Mouse (Mus musculus) stomach, postnatal 0 days (tissue): ENCODE measurements around the gene Pcgf2.

ENCODE experiments used
- CTCF ChIP-seq: IDR thresholded peaks from 2 replicates; pipeline ENCODE4 v1.5.1; 2016; ENCODE audit warnings: antibody characterized with exemption, low read depth, mild to moderate bottlenecking, moderate library complexity
- EP300 ChIP-seq: optimal IDR thresholded peaks from 2 replicates; pipeline ENCODE3; 2016; ENCODE audit warnings: antibody characterized with exemption

- no peak for TF ChIP-seq CTCF
- no peak for TF ChIP-seq EP300
These were observed 11.1 kb upstream of the Pcgf2 start for GRCm38 (mm10) chr11:97711200-97711900.
